Mouse (Mus musculus): ENCODE data around the gene 4930535I16Rik.
A peak's percentile ranks its signal among the peaks of the same experiment; 100 is the strongest.

4930535I16Rik gene

GRCm38 (mm10) chr4:123904333-123905125 is 13.3 kb downstream of the 4930535I16Rik start, which contains the start of gene Mycbp:
TSS of gene Mycbp (plus strand) at chr4:123904832.
- peak; percentile 99 for DNase-seq

GRCm38 (mm10) chr4:123903432-123903831 is 14.4 kb downstream of the 4930535I16Rik start:
- DNase-seq: no peak

- DNase-seq: peak; percentile 56
Measured at GRCm38 (mm10) chr4:123898696-123899095, 19.1 kb downstream of the 4930535I16Rik start.

- DNase-seq: peak; percentile 42
Measured at GRCm38 (mm10) chr4:123894295-123894694, 23.5 kb downstream of the 4930535I16Rik start.

- DNase-seq: peak; percentile 85
Measured at GRCm38 (mm10) chr4:123893726-123894125, 24.1 kb downstream of the 4930535I16Rik start.

Data from lung, postnatal 36 days (tissue).